Mouse (Mus musculus) hindbrain, embryonic 12.5 days (tissue): ENCODE data around the gene Itpkb. TPM values are rescaled to one million over a fixed set of nuclear protein-coding genes. Genes with fewer than 3 reads are reported as not detected.
A peak's percentile ranks its signal among the peaks of the same experiment; 100 is the strongest.

Source experiments
- ATAC-seq: fragments of 200-750 bp; cut with Nextera tagmentation; 2 replicates; pipeline ENCODE4 v1.8.0; 2017; ENCODE audit warnings: moderate TSS enrichment; ENCODE audit not compliant: low FRiP score
- H3K27ac ChIP-seq: fragments of 300-500 bp; sonication (generic); 2 replicates; pipeline ENCODE4 v1.5.1; 2016; ENCODE audit warnings: mild to moderate bottlenecking
- H3K27me3 ChIP-seq: fragments of 300-500 bp; sonication (generic); 2 replicates; pipeline ENCODE4 v1.6.1; 2016; ENCODE audit warnings: mild to moderate bottlenecking
- H3K36me3 ChIP-seq: fragments of 300-500 bp; sonication (generic); 2 replicates; pipeline ENCODE4 v1.6.1; 2016; ENCODE audit warnings: mild to moderate bottlenecking
- H3K4me1 ChIP-seq: fragments of 300-500 bp; sonication (generic); 2 replicates; pipeline ENCODE4 v1.6.1; 2016
- H3K4me2 ChIP-seq: fragments of 300-500 bp; sonication (generic); replicated peaks from 2 replicates; pipeline ENCODE4 v1.6.1; 2016; ENCODE audit warnings: mild to moderate bottlenecking
- H3K4me3 ChIP-seq: fragments of 300-500 bp; sonication (generic); 2 replicates; pipeline ENCODE4 v1.5.1; 2016; ENCODE audit warnings: mild to moderate bottlenecking
- H3K9ac ChIP-seq: fragments of 300-500 bp; sonication (generic); 2 replicates; pipeline ENCODE4 v1.6.1; 2016; ENCODE audit warnings: mild to moderate bottlenecking, moderate library complexity
- H3K9me3 ChIP-seq: fragments of 300-500 bp; sonication (generic); replicated peaks from 2 replicates; pipeline ENCODE4 v1.6.1; 2016; ENCODE audit warnings: mild to moderate bottlenecking
- WGBS: fragments of 180-500 bp; shearing (Covaris S2); methylation state at CpG from one replicate; pipeline ENCODE4 v1.1.7; 2016; 5-methylcytosine and 5-hydroxymethylcytosine counted together
- polyA plus RNA-seq: library from polyadenylated mRNA; unstranded; fragments of >200 nt; fragmentation: Nextera tagmentation; extraction: Ambion mirVana; gene quantifications from 2 replicates; pipeline ENCODE4 v1.2.1, GENCODE M21; 2016

Gene Itpkb
- polyA plus RNA-seq, 1 experiment from 2014 or later: 8.3 TPM

GRCm38 (mm10) chr1:180354976-180355730 is 24.9 kb downstream of the Itpkb start:
- no peak for ATAC-seq
- Histone ChIP-seq H3K9me3 (no peaks in the 10 kb centered on the region), H3K4me1 (peaks cover 3% of the 10 kb centered on the region; the same call in 1 of the 2 replicates), H3K4me2 (no peak overlapping the region), H3K36me3 (no peaks in the 10 kb centered on the region), H3K4me3 (no peak overlapping the region), H3K9ac (no peak overlapping the region), H3K27me3 (no peaks in the 10 kb centered on the region), H3K27ac (no peak overlapping the region)
- WGBS: 89% methylated on average over 13 of the region's 13 CpGs

- Histone ChIP-seq H3K4me2 (no peak overlapping the region), H3K4me3 (no peak overlapping the region), H3K36me3 (no peaks in the 10 kb centered on the region), H3K27ac (no peak overlapping the region; the same call in 1 of the 2 replicates), H3K27me3 (no peaks in the 10 kb centered on the region), H3K4me1 (peaks cover 3% of the 10 kb centered on the region; the same call in 1 of the 2 replicates), H3K9ac (no peak overlapping the region), H3K9me3 (no peaks in the 10 kb centered on the region)
- 70% methylated on average over 4 of the region's 4 CpGs for WGBS
- ATAC-seq: no peak
Observed at GRCm38 (mm10) chr1:180356176-180356575, 25.9 kb downstream of the Itpkb start.

DNA sequence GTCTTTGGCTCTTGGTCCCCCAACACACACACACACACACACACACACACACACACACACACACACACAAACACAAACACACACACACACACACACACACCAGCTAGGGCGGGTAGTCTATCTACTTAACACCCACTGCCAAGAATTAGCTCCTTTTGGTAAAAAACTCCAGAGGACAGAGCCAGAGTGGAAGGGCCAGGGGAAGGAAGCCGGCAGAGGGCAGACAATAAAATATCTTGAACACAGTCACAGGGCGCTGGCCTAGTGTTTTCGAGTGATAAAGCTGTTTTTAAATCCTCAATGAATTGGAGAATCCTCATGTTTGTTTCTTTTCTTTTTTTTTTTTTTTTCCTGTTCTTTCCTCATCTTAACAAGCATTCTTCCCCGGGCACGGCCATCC is 26.6 kb downstream of the Itpkb start:
- Histone ChIP-seq H3K27me3 (no peaks in the 10 kb centered on the region), H3K27ac (no peak overlapping the region), H3K9me3 (no peaks in the 10 kb centered on the region), H3K4me3 (no peak overlapping the region), H3K4me2 (no peak overlapping the region), H3K36me3 (no peaks in the 10 kb centered on the region), H3K4me1 (no peaks in the 10 kb centered on the region), H3K9ac (no peak overlapping the region)
- WGBS: 89% methylated on average over 6 of the region's 6 CpGs
- no peak for ATAC-seq

DNA sequence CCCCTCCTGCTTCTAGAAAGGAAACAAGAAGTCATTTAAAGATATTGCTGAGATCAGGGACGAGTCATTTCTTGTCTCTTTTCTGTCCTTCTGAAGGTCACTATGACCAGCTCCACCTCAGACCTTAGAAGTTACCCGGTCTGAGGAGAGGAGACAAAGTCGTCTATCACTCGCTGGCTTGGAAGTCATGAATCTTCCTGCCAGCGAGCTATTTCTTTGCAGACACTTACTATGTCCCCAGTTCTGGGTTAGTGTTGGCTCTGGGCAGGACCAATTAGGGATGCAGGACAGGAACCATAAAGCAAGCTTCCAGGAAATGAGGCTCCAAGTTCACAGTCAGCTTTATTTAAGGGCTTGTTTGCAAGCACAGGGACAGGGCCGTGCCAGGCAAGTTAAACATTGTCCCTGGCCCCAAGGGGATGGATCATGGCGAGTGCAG is 27.6 kb downstream of the Itpkb start:
- H3K4me2 ChIP-seq: no peak overlapping the region
- no peaks in the 10 kb centered on the region for H3K9me3 ChIP-seq
- H3K27me3 ChIP-seq: no peaks in the 10 kb centered on the region
- ATAC-seq: no peak
- no peaks in the 10 kb centered on the region for H3K4me1 ChIP-seq
- no peak overlapping the region for H3K4me3 ChIP-seq
- WGBS: 75% methylated on average over 7 of the region's 7 CpGs
- H3K27ac ChIP-seq: no peak overlapping the region
- H3K9ac ChIP-seq: no peak overlapping the region
- H3K36me3 ChIP-seq: no peaks in the 10 kb centered on the region

DNA sequence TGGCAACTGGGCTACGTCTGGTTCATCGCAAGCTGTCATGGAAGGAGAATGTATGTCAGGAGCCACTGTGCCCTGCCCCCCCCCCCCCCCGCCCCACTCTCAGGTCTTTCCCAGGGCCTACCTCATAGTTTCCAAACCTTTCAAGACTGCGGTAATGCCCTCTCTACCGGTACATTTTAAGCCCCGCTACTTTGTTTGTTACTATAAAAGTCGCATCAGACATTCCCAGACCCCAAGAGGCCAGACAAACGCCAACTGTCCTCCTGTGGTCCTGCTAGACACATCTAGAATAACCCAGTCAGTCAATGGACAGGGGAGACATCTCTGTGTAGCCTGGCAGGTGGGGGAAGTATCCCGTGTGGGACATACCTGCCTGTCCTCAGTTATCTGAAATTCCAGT is 28.2 kb downstream of the Itpkb start:
- H3K9me3 ChIP-seq: no peaks in the 10 kb centered on the region
- 92% methylated on average over 9 of the region's 9 CpGs for WGBS
- H3K36me3 ChIP-seq: no peaks in the 10 kb centered on the region
- no peak overlapping the region for H3K4me2 ChIP-seq
- H3K4me3 ChIP-seq: no peak overlapping the region
- no peaks in the 10 kb centered on the region for H3K27me3 ChIP-seq
- no peaks in the 10 kb centered on the region for H3K4me1 ChIP-seq
- no peak overlapping the region for H3K27ac ChIP-seq
- no peak for ATAC-seq
- no peak overlapping the region for H3K9ac ChIP-seq

- H3K4me2 ChIP-seq: no peak overlapping the region
- no peaks in the 10 kb centered on the region for H3K27me3 ChIP-seq
- no peaks in the 10 kb centered on the region for H3K9me3 ChIP-seq
- H3K4me3 ChIP-seq: no peak overlapping the region
- WGBS: 81% methylated on average over 5 of the region's 5 CpGs
- H3K27ac ChIP-seq: no peak overlapping the region
- H3K36me3 ChIP-seq: no peaks in the 10 kb centered on the region
- ATAC-seq: no peak
- H3K9ac ChIP-seq: no peak overlapping the region
- 0 out of 2 replicates have a peak, but pooled peaks cover 8% of the 10 kb centered on the region for H3K4me1 ChIP-seq
Observed at GRCm38 (mm10) chr1:180359311-180359710, 29.0 kb downstream of the Itpkb start.

DNA sequence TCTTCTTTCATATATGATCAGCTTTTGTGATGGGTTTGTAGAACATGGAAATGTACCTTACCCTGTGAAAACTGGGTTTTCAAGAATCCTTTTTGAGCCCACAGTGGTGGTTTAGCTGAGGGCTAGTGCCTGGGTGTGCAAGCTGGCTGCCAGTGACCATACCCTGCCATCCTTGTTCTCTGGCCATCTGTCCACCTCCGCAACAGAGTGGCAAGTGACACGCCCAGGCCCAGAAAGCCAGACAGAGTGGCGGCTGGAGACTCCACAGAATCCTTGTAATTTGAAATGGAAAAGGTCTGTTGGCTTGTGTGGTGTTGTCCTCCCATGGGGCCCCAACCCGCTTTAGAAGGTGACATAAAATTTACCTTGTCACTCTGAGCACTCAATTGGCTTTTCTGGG is 31.9 kb downstream of the Itpkb start:
- no peaks in the 10 kb centered on the region for H3K36me3 ChIP-seq
- no peak overlapping the region for H3K27ac ChIP-seq
- ATAC-seq: no peak
- H3K9me3 ChIP-seq: no peaks in the 10 kb centered on the region
- 81% methylated on average over 4 of the region's 4 CpGs for WGBS
- H3K4me1 ChIP-seq: peaks cover 21% of the 10 kb centered on the region
- no peaks in the 10 kb centered on the region for H3K27me3 ChIP-seq
- no peak overlapping the region for H3K4me2 ChIP-seq
- H3K9ac ChIP-seq: no peak overlapping the region
- no peak overlapping the region for H3K4me3 ChIP-seq

DNA sequence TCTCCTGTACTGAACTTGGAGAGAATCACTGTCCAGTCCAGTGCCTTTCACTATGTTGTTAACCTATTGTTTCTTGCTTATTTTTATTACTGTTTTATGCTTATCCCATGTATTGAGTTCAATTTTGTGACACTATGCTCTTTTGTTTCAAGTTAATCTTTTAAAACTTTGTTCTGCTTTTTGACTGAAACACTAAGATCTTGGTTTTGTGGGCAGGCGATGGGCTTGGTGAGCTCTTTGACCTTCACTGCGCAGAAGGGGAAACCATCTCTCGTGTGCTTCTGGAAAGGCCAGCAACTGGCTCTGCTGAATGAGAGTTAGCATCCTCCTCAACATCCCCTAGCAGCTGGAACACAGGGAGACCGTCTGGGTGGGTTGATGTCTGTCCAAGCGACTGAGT is 32.6 kb downstream of the Itpkb start:
- ATAC-seq: no peak
- Histone ChIP-seq H3K4me1 (peaks cover 26% of the 10 kb centered on the region), H3K27ac (no peak overlapping the region)

DNA sequence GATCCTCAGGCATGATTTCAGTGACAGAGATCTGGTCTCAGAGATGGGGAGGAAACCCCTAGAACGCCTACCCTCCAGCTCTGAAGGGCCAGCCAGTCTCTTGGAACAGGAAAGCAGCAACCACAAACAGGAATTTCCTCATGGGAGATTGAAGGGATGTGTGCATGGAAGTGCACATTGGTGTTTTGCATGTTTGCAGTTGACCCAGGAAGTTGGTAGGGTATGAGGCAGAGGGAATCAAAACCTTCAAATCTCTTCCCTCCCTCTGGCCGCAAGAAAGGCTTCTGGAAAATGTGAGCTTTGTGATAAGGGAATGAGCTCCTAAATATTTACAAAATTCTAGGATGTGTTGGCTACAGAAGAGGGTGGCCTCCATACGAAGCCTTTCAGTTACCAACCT is 33.0 kb downstream of the Itpkb start:
- no peak overlapping the region for H3K4me3 ChIP-seq
- 89% methylated on average over 3 of the region's 3 CpGs for WGBS
- no peak for ATAC-seq
- H3K4me1 ChIP-seq: peaks cover 30% of the 10 kb centered on the region
- no peaks in the 10 kb centered on the region for H3K27me3 ChIP-seq
- H3K9ac ChIP-seq: no peak overlapping the region
- H3K4me2 ChIP-seq: no peak overlapping the region
- no peak overlapping the region for H3K27ac ChIP-seq
- H3K36me3 ChIP-seq: no peaks in the 10 kb centered on the region
- H3K9me3 ChIP-seq: no peaks in the 10 kb centered on the region

More for the DNA sequence above, 32.6 kb downstream of the Itpkb start:
- H3K27me3 ChIP-seq: no peaks in the 10 kb centered on the region
- no peak overlapping the region for H3K9ac ChIP-seq
- H3K4me2 ChIP-seq: no peak overlapping the region
- no peaks in the 10 kb centered on the region for H3K9me3 ChIP-seq
- H3K36me3 ChIP-seq: no peaks in the 10 kb centered on the region
- no peak overlapping the region for H3K4me3 ChIP-seq
- WGBS: 76% methylated on average over 5 of the region's 5 CpGs

DNA sequence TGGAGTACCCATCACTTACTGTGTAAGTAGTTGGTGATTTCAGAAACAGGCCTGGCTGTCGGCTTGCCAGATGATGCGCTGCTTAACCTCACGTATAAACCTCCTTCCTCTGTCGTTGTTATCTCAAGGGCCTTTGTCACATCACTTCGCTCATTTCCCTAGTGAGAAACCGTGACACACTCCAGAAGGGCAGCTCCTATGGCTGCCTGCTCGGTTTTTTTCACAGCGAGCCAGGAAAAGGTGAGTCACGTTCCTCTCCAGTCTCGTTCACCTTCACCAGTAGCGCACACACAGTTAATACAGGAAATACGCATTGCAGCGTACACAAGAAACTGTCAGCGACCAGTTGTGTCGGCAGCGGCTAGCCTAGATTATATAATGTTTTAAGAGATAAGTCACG is 33.7 kb downstream of the Itpkb start:
- Histone ChIP-seq H3K9me3 (no peaks in the 10 kb centered on the region), H3K27ac (peak overlapping the region; percentile 40; the same call in 1 of the 2 replicates), H3K4me1 (peaks cover 30% of the 10 kb centered on the region), H3K9ac (no peak overlapping the region), H3K27me3 (no peaks in the 10 kb centered on the region), H3K36me3 (no peaks in the 10 kb centered on the region), H3K4me2 (peak overlapping the region; percentile 66), H3K4me3 (no peak overlapping the region)
- no peak for ATAC-seq
- 79% methylated on average over 17 of the region's 17 CpGs for WGBS

- Histone ChIP-seq H3K36me3 (no peaks in the 10 kb centered on the region), H3K9me3 (no peaks in the 10 kb centered on the region), H3K4me3 (peak overlapping the region; percentile 37), H3K27me3 (no peaks in the 10 kb centered on the region), H3K9ac (no peak overlapping the region), H3K4me1 (peaks cover 30% of the 10 kb centered on the region), H3K4me2 (peak overlapping the region; percentile 66), H3K27ac (peak overlapping the region; percentile 93)
- peak; percentile 48 for ATAC-seq
- 16% methylated on average over 2 of the region's 2 CpGs for WGBS
Observed at GRCm38 (mm10) chr1:180364720-180365119, 34.4 kb downstream of the Itpkb start.

GRCm38 (mm10) chr1:180365180-180365810 is 35.0 kb downstream of the Itpkb start:
- Histone ChIP-seq H3K27ac (peak overlapping the region; percentile 93), H3K9me3 (no peaks in the 10 kb centered on the region), H3K9ac (peak overlapping the region; percentile 63; the same call in 1 of the 2 replicates), H3K4me2 (peak overlapping the region; percentile 66), H3K4me3 (peak overlapping the region; percentile 37), H3K4me1 (peaks cover 30% of the 10 kb centered on the region), H3K36me3 (no peaks in the 10 kb centered on the region), H3K27me3 (no peaks in the 10 kb centered on the region)
- WGBS: 1% methylated on average over 29 of the region's 29 CpGs
- peak; percentile 97 for ATAC-seq
